8 mouse cellular contexts compared by ENCODE assay signal in genomic region chr3:54735247-54736046, GRCm38 (mm10). TPM values are rescaled to one million over a fixed set of nuclear protein-coding genes. Genes with fewer than 3 reads are reported as not detected.
DNase-seq lines count a peak whose midpoint lies in the region; ATAC-seq and TF ChIP-seq lines count a peak whose summit lies in the region.

Gene Exosc8, minus strand, starts transcription at chr3:54735393.
Gene Alg5, plus strand, starts transcription at chr3:54735539.

- peaks cover 15% of the 10 kb centered on the region for H3K4me1 ChIP-seq in bone marrow macrophage, adult 2 months (ENCODE audit: control insufficient read depth, insufficient read depth, low read length)
- H3K4me1 ChIP-seq in heart, embryonic 11.5 days (ENCODE audit: control insufficient read depth, insufficient read depth, low read length), result peaks cover 9% of the 10 kb centered on the region; the same call in 1 of the 2 replicates
- H3K4me1 ChIP-seq in kidney, embryonic 16.5 days (ENCODE audit: insufficient read depth, low read length), result peaks cover 8% of the 10 kb centered on the region

- H3K27me3 ChIP-seq in heart, embryonic 11.5 days (ENCODE audit: control insufficient read depth, insufficient read depth, low read length), result no peaks in the 10 kb centered on the region
- H3K27me3 ChIP-seq in kidney, embryonic 16.5 days (ENCODE audit: insufficient read depth, low read length), result no peaks in the 10 kb centered on the region

- H3K27ac ChIP-seq in bone marrow macrophage, adult 2 months (ENCODE audit: insufficient read depth, low read depth, low read length), result peak within 1 kb of the TSS; percentile 97
- peak within 1 kb of the TSS; percentile 99 for H3K27ac ChIP-seq in heart, embryonic 11.5 days (ENCODE audit: low read depth, low read length)
- H3K27ac ChIP-seq in kidney, embryonic 16.5 days (ENCODE audit: low read length), result peak within 1 kb of the TSS; percentile 100

- H3K9ac ChIP-seq in heart, embryonic 11.5 days (ENCODE audit: low read depth, low read length), result peak within 1 kb of the TSS; percentile 98
- H3K9ac ChIP-seq in kidney, embryonic 16.5 days (replicated peaks; ENCODE audit: low read length), result peak within 1 kb of the TSS; percentile 92

- peak; percentile 89 for DNase-seq in A20 (ENCODE audit: low read depth, low spot score)
- DNase-seq in liver, result peak; percentile 88
- peak; percentile 83 to 96 for DNase-seq in monocyte, adult 2 months (ENCODE audit: low read depth in 1 of 2, low spot score in 2 of 2)
- peak; percentile 87 to 94 for DNase-seq in spleen, postnatal 14 days (ENCODE audit: low spot score in 2 of 2)

- under 1% methylated on average over 51 of the region's 65 CpGs for WGBS in heart, embryonic 11.5 days (ENCODE audit: insufficient replicate concordance)
- WGBS in kidney, embryonic 16.5 days, result 0% methylated on average over 55 of the region's 65 CpGs

- peak within 1 kb of the TSS; percentile 75 for H3K4me3 ChIP-seq in bone marrow macrophage, adult 2 months (ENCODE audit: insufficient read depth, low read length)
- peak within 1 kb of the TSS; percentile 95 for H3K4me3 ChIP-seq in heart, embryonic 11.5 days (ENCODE audit: low read depth, low read length)
- peak within 1 kb of the TSS; percentile 70 for H3K4me3 ChIP-seq in kidney, embryonic 16.5 days (ENCODE audit: low read length)

- H3K9me3 ChIP-seq in heart, embryonic 11.5 days (replicated peaks; ENCODE audit: control insufficient read depth, low read length), result no peaks in the 10 kb centered on the region
- no peaks in the 10 kb centered on the region for H3K9me3 ChIP-seq in kidney, embryonic 16.5 days (ENCODE audit: low read length)

- H3K4me2 ChIP-seq in heart, embryonic 11.5 days, result peak within 1 kb of the TSS; percentile 87
- H3K4me2 ChIP-seq in kidney, embryonic 16.5 days (replicated peaks; ENCODE audit: low read depth, low read length), result peak within 1 kb of the TSS; percentile 79

- H3K36me3 ChIP-seq in heart, embryonic 11.5 days (ENCODE audit: control insufficient read depth, insufficient read depth, low read length), result peaks cover 8% of the 10 kb centered on the region
- H3K36me3 ChIP-seq in kidney, embryonic 16.5 days (ENCODE audit: insufficient read depth, low read length), result peaks cover 22% of the 10 kb centered on the region; the same call in 1 of the 2 replicates

- TF ChIP-seq POLR2A in bone marrow macrophage, adult 2 months (IDR thresholded peaks at IDR 0.05; ENCODE audit: borderline replicate concordance, low read depth, low read length), result 0 out of 2 replicates have a peak, but pooled peaks have one; percentile 4

- peak; percentile 95 for TF ChIP-seq CTCF in bone marrow macrophage, adult 2 months (IDR thresholded peaks at IDR 0.05; ENCODE audit: low read depth, low read length)

- peak; percentile 72 for ATAC-seq in erythroblast, adult 5-6 weeks (replicated peaks; ENCODE audit: low FRiP score, poor library complexity, severe bottlenecking)
- ATAC-seq in heart, embryonic 11.5 days (replicated peaks; ENCODE audit: insufficient number of reproducible peaks, low FRiP score, low TSS enrichment), result peak; percentile 87
- peak; percentile 94 for ATAC-seq in kidney, embryonic 16.5 days (ENCODE audit: low FRiP score, low TSS enrichment)

RNA-seq across cellular contexts. Expression of gene Exosc8, which starts in this region (rescaled TPM):
- 33.4 and 36.4 TPM in 2 replicates for polyA plus RNA-seq in bone marrow macrophage, adult 2 months (2012; ENCODE audit: insufficient read depth, insufficient read length, missing spikeins)
- total RNA-seq in erythroblast, adult 5-6 weeks (2015; ENCODE audit: low replicate concordance), result 60.6 and 68.0 TPM in 2 replicates
- 14.1 and 65.2 TPM in 2 replicates for total RNA-seq in erythroblast, adult 5-6 weeks (2017; ENCODE audit: low replicate concordance)
- polyA plus RNA-seq in heart, embryonic 11.5 days (2014; fragmentation: Nextera tagmentation; extraction: Ambion mirVana), result 103 and 110 TPM in 2 replicates
- 134 and 136 TPM in 2 replicates for polyA plus RNA-seq in kidney, embryonic 16.5 days (2015; fragmentation: Nextera tagmentation; extraction: Ambion mirVana)

RNA-seq across cellular contexts. Expression of gene Alg5, which starts in this region (rescaled TPM):
- polyA plus RNA-seq in bone marrow macrophage, adult 2 months (2012; ENCODE audit: insufficient read depth, insufficient read length, missing spikeins), result 33.2 and 35.5 TPM in 2 replicates
- 2.1 and 8.8 TPM in 2 replicates for total RNA-seq in erythroblast, adult 5-6 weeks (2015; ENCODE audit: low replicate concordance)
- 2.4 and 12.2 TPM in 2 replicates for total RNA-seq in erythroblast, adult 5-6 weeks (2017; ENCODE audit: low replicate concordance)
- polyA plus RNA-seq in heart, embryonic 11.5 days (2014; fragmentation: Nextera tagmentation; extraction: Ambion mirVana), result 38.7 and 39.5 TPM in 2 replicates
- polyA plus RNA-seq in kidney, embryonic 16.5 days (2015; fragmentation: Nextera tagmentation; extraction: Ambion mirVana), result 58.8 TPM in 2 replicates

Comparison
In these comparisons a context has a peak if more than half of its experiments do, and no peak if none do; other contexts are left out.
1. Peak in every context shown above with its lines: DNase-seq, ATAC-seq, H3K4me3 ChIP-seq and H3K27ac ChIP-seq.